Mouse (Mus musculus): Measurements from ENCODE around the gene Rufy2.

Gene Rufy2

DNA sequence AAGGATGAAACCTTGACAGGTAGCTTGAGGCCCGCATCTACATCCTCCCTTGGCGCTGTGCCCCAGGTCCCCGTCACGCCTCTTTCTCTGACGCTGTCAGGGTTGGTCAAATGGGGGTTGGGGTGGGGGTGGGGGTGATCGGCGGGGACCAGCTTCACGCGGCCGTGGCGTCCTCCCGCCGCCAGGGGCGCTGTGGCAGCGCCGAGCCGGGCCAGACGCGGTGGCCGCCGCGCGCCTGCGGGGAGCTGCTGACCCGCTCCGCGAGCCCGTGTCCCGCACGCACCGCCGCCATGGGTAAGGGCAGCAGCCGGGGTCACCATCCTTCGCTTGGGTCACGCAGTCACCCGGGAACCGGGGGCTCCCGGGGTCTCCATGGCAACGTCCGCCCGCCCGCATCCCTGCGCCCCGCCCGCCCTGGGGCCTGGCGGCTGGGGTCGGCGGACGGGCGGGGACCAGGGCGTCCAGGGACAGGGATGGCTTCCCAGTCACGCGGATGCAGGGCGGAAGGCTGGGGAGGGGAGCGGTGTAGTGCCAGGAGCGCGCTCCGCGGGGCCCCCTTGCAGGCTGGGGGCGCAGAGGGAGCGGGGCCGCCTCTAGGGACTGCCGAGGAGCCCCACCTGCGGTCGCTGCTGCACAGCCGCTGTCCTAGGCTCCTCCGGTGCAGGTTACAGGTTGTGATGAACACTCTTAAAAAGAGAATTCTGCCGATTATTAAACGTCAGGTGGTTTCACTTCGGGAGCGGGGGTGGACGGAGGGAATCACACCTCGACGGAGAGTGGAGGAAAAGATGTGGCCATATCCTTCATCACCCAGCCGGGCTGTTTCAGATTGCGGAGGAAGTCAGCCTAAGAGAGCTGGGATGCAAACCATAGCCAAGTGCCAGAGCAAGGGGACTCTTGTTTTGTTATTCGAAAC lies at the start of gene Rufy2:
TSS of gene Rufy2 (plus strand) at position 185 of the 916 bp plus-strand sequence.
- DNase-seq (ENCODE audit: low spot score in 2 of 2): peak; percentile 82 to 95

DNA sequence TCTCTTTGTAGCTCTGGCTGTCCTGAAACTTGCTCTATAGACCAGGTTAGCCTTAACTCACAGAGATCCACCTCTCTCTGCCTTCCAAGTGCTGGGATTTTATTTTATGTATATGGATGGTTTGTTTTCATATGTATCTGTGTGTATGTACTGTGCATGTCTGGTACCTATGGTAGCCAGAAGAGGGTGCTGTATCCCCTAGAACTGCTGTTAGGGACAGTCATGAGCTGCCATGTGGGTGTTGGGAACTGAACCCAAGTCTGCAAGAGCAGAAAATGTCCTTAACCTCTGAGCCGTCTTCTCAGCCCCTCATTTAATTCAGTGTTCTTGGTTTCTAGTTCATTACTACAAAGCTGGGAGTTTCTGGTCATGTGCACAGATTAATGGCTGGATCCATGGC lies 47.6 kb upstream of the Rufy2 start:
- DNase-seq (ENCODE audit: low spot score in 2 of 2): no peak

DNA sequence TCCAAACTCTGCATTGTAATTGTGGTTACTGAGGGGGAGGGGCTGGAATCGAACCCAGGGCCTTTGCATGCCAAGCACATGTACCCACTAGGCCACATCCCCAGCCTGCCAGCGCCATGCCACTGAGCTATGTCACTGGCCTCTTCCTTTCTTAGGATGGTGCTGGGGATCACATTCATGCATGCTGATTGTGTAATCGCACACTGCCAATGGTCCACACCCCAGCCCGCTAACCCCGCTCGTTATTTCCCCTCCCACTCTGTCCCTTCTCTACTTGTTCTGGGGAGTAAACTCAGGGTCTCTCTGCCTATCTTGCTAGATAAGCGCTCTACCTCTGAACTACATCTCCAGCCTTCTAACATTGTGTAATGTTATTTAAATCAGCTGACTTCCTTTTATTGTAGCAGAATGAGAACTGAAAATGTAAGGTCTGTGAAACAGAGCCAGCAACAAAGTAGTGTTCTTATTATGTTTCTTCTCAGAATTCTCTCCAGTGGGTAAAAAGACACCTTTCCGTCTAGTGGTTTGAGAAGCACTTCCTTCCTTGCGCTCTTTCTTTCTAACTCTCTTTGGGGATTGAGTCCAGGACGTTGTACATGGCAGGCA lies 34.9 kb upstream of the Rufy2 start:
- DNase-seq (ENCODE audit: low spot score in 2 of 2): no peak

DNA sequence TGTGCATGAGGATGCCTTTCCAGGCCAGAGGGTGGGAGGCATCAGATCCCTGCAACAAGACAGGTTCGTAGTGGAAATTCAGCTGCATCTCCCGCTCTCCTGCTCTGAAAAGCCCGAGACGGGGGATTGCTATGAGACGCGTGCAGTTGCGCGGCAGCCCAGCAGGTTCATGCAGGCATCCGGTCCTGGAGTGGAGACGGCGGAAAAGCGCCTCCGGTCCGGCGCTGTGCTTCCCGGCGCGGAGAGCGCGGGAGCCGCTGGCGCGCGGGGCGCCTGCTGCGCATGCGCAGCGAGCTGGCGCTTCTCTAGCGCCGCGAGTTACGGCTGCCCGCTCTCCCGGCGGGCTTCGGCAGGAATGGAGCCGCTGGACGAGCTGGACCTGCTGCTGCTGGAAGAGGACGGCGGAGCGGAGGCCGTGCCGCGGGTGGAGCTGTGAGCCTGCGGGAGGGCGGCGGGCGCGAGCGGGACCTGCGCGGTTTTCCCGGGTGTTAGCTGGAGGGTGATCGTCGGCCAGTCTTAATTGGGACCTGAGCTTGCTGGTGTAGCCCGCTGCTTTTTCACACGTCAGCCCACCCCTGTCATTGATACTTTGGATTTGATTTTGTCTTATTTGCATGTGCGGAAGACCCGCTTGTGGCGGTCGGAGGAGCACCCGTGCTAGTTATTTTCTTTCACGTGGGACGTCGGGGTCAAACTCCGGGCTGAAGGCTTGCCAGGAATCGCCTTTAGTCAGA lies 33.1 kb upstream of the Rufy2 start, which contains the start of gene Dna2:
TSS of gene Dna2 (plus strand) at position 289 of the 734 bp plus-strand sequence.
- DNase-seq (ENCODE audit: low spot score in 2 of 2): peak; percentile 42 to 71

DNA sequence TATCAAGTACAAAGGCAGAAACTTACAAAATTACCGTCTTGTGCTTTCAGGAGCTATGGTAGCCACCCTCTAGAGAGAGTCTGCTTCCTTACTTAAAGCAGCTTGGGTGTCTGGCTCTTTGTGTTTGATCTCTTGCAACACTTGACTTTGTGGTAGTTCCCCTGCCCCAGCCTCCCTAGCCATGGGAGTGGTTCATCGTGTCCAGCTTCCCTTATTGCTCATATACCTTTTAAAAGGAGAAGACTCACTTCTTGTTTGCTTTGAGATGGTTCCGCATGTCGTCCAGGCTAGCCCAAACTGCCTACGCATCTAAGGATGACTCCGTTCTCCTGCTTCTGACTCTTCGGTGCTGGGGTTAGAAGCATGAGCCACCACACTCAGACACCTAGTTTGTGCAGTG lies 31.5 kb upstream of the Rufy2 start:
- no peak for DNase-seq (ENCODE audit: low spot score in 2 of 2)

DNA sequence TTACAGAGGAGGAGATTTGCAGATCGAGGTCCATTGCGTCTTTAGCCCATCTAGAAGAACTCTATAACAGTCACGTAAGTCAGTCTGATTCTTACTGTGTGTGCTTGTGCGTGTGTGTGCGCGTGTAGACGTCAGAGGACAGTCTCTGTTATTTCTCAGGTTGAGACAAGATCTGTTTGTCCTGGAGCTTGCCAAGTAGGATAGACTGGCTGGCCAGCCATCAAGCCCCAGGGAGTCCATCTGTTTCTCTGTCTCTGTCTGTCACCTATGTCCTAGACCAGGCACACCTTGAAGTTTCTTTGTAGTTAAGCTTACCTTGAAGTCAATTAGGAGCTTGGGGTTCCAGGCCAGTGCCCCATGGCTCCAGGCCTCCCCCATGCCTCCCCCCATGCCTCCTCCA lies 16.1 kb upstream of the Rufy2 start:
- DNase-seq (ENCODE audit: low spot score in 2 of 2): no peak

DNA sequence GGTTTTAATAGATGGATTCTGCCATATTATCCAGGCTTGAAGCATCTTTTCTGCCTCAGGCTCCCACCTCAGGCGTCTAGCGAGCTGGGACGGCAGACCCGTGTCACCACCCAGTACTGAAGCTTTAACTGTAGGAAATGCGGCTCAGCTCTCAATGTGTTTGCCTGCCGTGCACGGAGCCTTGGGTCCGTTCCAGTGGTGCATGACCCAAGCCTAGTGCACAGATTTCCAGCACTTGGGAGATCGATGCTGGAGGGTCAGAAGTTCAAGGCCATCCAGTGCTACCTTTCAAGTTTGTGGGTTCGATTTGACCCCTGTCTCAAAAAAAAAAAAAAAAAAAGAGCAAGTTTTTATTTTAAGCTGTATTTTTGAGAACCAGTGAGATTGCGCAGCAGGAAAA lies 14.2 kb upstream of the Rufy2 start:
- DNase-seq (ENCODE audit: low spot score in 2 of 2): no peak

DNA sequence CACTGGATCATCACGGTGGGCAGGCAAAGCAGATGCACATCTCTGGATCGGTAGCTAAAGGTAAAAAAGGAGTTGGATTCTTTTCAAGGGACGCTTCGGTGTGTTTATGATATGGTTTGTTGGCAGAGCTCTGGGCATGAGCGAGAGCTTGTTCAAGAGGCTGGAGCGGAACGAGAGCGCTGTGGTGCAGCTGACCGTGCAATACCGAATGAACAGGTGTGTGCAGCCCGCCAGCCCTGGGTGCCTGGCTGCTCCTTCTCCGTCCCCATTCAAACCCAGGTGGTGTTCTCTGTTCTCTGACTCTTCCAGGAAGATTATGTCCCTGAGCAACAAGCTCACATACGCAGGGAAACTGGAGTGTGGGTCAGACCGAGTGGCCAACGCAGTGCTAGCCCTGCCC lies 13.7 kb upstream of the Rufy2 start:
- DNase-seq (ENCODE audit: low spot score in 2 of 2): no peak

DNA sequence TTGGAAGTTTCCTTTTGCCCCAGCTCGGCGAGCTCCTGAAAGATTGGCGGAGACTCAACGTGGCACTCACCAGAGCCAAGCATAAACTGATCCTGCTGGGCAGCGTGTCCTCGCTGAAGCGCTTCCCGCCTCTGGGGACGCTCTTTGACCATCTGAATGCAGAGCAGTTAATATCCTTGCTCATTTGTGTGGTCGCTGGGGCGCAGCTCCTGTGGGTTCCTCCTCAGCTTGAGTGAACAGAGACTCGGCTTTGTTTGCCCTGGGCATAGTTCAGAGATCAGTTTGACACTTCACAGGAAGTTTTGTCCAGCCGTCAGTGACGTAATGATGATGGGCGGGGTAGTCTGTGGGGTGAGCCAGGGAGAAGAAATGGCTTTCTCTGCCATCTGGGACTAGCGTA lies 8.2 kb upstream of the Rufy2 start:
- DNase-seq (ENCODE audit: low spot score in 2 of 2): peak in 1 of 2 experiments; percentile 17

DNA sequence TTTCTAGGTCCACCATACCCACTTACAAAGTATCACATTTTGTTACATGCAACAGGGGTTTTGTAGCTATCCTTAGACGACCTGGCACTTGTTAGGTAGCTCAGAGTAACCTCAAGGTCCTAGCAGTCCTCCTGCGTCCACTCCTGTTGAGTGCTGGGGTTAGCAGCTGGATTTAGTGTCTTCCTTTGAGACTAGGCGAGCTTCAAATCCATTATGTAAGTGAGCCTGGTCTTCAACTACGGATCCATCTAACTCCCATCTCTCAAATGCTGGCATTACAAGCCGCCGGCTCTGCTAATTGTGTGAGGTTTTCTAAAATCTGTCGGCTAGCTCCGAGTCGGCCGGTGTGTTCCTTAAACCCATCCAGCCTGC lies 370 bp upstream of the Rufy2 start:
- no peak for DNase-seq (ENCODE audit: low spot score in 2 of 2)

DNA sequence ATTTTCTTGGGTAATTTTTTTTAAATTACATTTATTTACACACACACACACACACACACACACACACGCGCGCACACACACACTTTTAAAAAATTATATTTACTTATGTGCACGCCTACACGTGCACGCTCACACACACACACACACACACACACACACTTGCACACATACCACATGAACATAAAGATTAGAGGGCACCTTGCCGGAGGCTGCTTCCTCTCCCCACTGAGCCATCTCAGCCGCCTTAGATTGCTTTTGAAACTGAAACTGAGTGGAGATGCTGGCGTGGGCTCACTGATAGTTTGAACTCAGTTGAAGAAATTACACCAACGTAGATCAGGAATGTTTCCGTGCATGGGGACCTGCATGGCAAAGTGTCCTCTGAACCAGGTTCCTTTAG lies 4.0 kb downstream of the Rufy2 start:
- no peak for DNase-seq (ENCODE audit: low spot score in 2 of 2)

DNA sequence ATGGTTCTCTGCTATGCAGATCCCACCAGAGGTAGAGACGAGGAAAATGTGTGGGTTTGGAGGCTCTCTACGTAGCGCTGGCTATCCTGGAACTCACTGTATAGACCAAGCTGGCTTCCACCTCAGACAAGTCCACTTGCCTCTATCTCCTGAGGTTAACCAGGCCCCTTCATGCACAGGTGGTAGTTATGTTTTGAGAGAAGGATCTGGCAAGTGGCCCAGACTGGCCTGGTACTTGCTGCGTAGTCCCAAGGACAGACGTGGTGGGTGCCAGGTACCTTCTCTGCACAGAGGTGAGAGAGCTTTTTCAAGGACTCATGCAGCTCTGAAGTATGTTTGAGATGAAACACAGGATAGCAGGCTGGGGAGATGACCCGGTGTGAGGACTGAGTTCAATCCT lies 4.5 kb downstream of the Rufy2 start:
- no peak for DNase-seq (ENCODE audit: low spot score in 2 of 2)

DNA sequence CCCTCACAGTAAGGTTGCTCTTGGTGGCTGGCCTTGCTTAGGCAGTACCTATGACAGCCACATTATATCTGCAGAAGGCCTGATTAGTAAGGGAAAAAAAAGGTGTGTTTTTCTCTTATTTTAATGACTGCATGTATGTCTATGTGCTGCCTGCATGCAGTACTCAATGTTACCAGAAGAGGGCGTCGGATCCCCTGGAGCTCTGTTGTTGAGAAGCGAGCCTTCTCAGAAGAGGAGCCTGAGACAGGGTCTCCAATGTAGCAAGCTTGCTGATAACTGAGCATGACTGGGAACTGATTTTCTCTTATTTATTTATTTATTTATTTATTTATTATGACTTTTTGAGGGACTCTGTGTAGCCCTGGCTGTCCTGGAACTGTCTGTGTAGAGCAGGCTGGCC lies 7.3 kb downstream of the Rufy2 start:
- peak; percentile 46 for DNase-seq (ENCODE audit: low spot score in 2 of 2)

DNA sequence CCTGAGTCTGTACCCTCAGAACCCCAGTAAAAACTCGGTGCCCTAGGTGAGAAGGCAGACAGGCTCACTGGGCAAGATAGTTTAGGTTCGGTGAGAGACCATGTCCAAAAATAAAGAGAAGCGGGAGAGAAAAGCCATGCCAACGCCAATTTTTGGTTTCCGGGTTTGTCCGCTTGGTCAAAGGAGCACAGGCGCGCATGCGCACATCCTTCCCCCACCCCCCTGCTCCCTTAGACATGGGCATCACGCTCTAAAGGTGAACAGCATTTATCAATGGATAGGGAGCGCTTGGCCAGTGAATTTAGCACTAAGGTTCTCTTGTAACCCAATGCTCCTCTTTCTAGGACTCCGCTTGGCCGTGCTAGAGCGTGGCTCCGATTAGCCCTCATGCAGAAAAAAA lies 10.6 kb downstream of the Rufy2 start:
- DNase-seq (ENCODE audit: low spot score in 2 of 2): no peak

DNA sequence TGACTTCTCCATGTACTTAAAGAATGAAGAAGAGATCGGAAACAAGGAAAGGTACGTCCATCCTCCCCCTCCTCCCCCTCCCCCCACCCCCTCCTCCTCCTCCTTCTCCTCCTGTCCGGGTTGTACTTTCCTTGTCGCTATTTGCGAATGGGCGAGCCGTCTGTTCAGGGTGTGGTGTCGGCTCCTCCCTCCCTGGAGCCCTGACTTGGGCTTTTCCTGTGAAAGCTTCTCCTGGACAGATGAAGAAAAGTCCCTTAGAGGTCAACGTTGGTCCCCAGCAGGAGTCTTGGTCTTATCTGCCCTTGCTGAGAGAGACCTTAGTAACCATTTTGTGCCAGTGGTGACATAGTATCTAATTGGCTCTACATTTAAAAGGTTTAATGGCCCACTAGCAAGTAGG lies 14.0 kb downstream of the Rufy2 start:
- DNase-seq (ENCODE audit: low spot score in 2 of 2): no peak

DNA sequence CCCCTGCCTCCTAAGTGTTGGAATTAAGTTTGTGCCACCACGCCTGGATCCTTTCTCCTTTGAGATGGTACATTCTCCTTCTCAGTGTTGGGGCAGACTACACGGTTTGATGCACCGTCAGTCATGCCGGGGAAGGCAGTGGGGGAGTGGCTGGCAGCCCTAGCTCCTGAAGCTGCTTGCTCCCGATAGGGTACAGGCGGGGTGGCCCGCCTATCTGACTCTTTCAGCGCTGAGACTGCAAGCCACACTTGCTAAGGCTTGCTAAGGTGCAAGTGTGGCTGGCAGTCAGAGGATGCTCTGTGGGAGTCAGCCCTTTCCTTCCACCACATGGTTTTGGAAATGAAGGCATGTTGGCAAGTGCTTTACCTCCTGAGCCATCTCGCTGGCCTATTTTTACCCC lies 20.6 kb downstream of the Rufy2 start:
- DNase-seq (ENCODE audit: low spot score in 2 of 2): no peak

DNA sequence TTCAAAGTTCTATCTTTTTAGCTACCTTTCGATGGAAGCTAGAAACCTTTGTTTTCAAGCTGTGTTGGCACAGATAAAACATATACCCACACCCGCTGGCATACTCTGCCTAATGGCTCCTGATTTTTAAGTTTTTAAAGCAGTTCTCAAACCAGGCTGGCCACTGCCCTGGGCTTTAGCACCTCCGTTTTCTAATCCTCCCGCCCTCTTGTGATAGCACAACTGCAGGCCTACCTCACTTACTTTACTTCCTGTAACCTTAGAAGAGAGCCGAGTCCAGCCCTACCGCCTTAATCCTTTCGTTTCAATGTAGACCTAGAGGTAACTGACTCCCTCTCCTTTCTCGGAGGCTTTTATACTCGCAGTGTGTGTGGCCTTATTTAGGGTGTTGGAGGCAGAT lies 23.2 kb downstream of the Rufy2 start:
- DNase-seq (ENCODE audit: low spot score in 2 of 2): no peak

DNA sequence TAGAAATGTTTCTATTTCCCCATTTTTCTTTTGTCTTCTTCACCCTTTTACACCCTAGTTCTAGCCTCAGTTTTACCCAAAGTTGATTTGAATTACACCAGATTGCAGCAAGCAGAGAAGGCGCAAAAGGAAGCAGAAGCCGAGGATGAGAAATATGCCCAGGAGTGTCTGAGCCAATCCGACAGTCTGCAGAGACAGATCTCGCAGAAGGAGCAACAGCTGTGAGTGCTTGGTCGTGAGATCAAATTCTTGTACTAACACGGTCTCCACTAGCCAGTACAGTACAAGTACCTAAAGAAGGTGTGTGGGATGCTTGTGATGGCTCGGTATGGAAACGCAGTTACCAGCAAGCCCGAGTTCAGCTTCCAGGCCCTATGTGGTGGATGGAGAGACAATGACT lies 24.5 kb downstream of the Rufy2 start:
- DNase-seq (ENCODE audit: low spot score in 2 of 2): no peak

DNA sequence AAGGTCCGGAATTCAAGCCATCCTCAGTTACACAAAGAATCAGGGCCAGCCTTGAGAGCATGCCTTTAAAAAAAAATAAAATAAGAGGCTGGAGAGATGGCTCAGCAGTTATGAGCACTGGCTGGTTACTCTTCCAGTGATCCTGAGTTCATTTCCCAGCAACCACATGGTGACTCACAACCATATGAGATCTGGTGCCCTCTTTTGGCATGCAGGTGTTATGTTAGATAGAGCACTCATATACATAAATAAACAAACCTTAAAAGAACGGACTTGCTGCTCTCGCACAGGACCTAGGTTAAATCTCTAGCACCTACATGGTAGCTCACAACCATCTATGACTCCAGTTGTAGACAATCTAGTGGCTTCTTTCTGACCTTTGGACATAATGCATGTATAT lies 28.2 kb downstream of the Rufy2 start:
- DNase-seq (ENCODE audit: low spot score in 2 of 2): no peak

DNA sequence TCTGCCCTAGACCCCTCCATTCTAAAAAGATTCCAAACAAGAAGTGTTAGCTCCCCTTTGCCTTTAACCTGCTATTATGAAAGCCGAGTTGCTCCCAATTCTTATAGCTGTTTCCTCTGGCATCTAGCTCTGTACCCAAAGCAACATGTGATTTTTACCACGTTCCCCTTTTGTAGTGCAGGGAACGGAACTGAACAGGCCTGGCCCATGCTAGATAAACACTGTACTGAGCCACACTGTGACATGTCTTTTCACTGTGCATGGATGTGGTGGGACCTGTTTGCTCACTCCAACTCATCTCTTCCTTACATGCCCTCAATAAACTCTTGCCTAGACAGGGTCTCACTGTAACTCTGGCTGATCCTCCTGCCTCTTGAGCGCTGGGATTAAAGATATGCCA lies 30.2 kb downstream of the Rufy2 start:
- DNase-seq (ENCODE audit: low spot score in 2 of 2): no peak

DNA sequence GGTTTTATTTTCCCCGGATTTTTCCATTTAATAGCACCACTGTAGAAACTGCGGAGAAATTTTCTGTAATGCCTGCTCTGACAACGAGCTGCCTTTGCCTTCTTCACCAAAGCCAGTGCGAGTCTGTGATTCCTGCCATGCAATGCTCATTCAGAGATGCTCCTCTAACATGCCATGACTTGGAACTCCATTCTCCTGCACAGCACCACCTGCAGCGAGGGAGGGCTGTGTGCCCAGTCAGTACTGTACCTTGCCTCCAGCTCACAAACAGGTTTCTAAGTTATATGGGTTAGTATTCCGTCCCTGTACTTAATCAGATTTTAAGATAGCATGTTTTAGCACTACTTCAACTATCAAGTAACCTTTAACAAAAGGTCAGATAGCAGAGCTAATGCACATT lies 31.5 kb downstream of the Rufy2 start:
- no peak for DNase-seq (ENCODE audit: low spot score in 2 of 2)

DNA sequence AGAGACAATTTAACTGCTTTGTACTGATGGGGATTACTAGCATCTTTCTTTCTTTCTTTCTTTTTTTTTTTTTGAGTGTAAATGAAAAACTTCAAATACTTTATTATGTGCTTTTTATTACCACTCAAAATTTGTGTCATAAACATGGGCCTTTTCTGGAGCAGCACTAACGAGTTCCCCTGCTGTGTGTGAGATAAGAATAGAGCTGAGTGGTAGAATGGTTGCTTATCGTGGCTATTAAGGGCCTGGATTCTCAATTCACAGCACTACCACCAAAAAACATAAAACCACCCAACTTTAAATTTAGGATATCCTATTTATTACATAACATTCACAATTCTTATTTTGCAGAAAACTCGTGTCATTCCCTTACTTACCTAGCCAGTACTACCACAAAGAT lies 33.5 kb downstream of the Rufy2 start:
- DNase-seq (ENCODE audit: low spot score in 2 of 2): no peak

DNA sequence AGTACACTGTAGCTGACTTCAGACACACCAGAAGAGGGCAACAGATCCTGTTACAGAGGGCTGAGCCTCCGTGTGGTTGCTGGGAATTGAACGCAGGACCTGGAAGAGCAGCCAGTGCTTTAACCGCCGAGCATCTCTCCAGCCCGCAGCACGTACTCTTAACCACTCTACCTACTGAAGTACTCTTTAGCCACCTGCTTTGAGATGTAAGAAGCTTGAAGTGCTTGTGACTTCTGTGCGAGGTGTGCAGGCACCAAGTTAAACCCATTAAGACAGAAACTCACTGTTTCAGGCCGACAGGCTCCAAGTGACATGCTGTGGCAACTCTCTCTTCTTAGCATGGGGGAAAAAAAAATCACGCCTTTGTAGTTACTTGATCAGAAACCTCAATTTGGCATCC lies 34.1 kb downstream of the Rufy2 start:
- no peak for DNase-seq (ENCODE audit: low spot score in 2 of 2)

Data from cerebellum, postnatal 4 days (tissue).